Mouse (Mus musculus): ENCODE results near the gene Rnase9. TPM values are rescaled to one million over a fixed set of nuclear protein-coding genes. Genes with fewer than 3 reads are reported as not detected.

Rnase9 gene
- polyA plus RNA-seq (2016; fragmentation: Nextera tagmentation; extraction: Ambion mirVana) = not detected in 2 replicates

GRCm38 (mm10) chr14:51041769-51042168, at the start of gene Rnase9:
TSS of gene Rnase9 (minus strand) at chr14:51041869.
- Histone ChIP-seq H3K9ac (no peak within 1 kb of the TSS), H3K4me1 (no peaks in the 10 kb centered on the region), H3K4me3 (no peak within 1 kb of the TSS), H3K27me3 (replicated peaks) (no peaks in the 10 kb centered on the region), H3K36me3 (no peaks in the 10 kb centered on the region), H3K9me3 (no peaks in the 10 kb centered on the region), H3K27ac (no peak within 1 kb of the TSS), H3K4me2 (replicated peaks) (no peak within 1 kb of the TSS)
- WGBS = 76% methylated on average over 6 of the region's 6 CpGs
- ATAC-seq (ENCODE audit: low FRiP score, low read depth) = no peak

- H3K27me3 ChIP-seq (replicated peaks) = no peaks in the 10 kb centered on the region
- H3K4me2 ChIP-seq (replicated peaks) = peak overlapping the region; percentile 72
- no peaks in the 10 kb centered on the region for H3K36me3 ChIP-seq
- H3K9ac ChIP-seq = peak overlapping the region; percentile 62
- H3K4me1 ChIP-seq = no peaks in the 10 kb centered on the region
- peak overlapping the region; percentile 60 for H3K4me3 ChIP-seq
- ATAC-seq (ENCODE audit: low FRiP score, low read depth) = peak; percentile 39
- no peaks in the 10 kb centered on the region for H3K9me3 ChIP-seq
- WGBS = under 1% methylated on average over 27 of the region's 27 CpGs
- H3K27ac ChIP-seq = peak overlapping the region; percentile 54; the same call in 1 of the 2 replicates
Observed at GRCm38 (mm10) chr14:51090077-51090781, 48.6 kb upstream of the Rnase9 start.

- no peak overlapping the region for H3K27ac ChIP-seq
- no peaks in the 10 kb centered on the region for H3K4me1 ChIP-seq
- H3K27me3 ChIP-seq (replicated peaks) = no peaks in the 10 kb centered on the region
- peak overlapping the region; percentile 72 for H3K4me2 ChIP-seq (replicated peaks)
- no peaks in the 10 kb centered on the region for H3K9me3 ChIP-seq
- peak overlapping the region; percentile 62 for H3K9ac ChIP-seq
- under 1% methylated on average over 15 of the region's 15 CpGs for WGBS
- no peaks in the 10 kb centered on the region for H3K36me3 ChIP-seq
- peak overlapping the region; percentile 60 for H3K4me3 ChIP-seq
- peak; percentile 4; the same call in 1 of the 2 replicates for ATAC-seq (ENCODE audit: low FRiP score, low read depth)
Observed at GRCm38 (mm10) chr14:51089674-51090076, 48.0 kb upstream of the Rnase9 start.

- H3K4me3 ChIP-seq = peak overlapping the region; percentile 60
- no peaks in the 10 kb centered on the region for H3K4me1 ChIP-seq
- WGBS = under 1% methylated on average over 34 of the region's 34 CpGs
- no peaks in the 10 kb centered on the region for H3K36me3 ChIP-seq
- H3K9ac ChIP-seq = peak overlapping the region; percentile 53
- H3K9me3 ChIP-seq = no peaks in the 10 kb centered on the region
- no peak overlapping the region for H3K27ac ChIP-seq
- peak overlapping the region; percentile 72 for H3K4me2 ChIP-seq (replicated peaks)
- ATAC-seq (ENCODE audit: low FRiP score, low read depth) = peak; percentile 93
- 0 out of 2 replicates have a peak, but pooled peaks cover under 1% of the 10 kb centered on the region for H3K27me3 ChIP-seq (replicated peaks)
Observed at GRCm38 (mm10) chr14:51088970-51089673, 47.5 kb upstream of the Rnase9 start.

GRCm38 (mm10) chr14:51088166-51088969, 46.7 kb upstream of the Rnase9 start:
- ATAC-seq (ENCODE audit: low FRiP score, low read depth) = peak; percentile 34
- no peaks in the 10 kb centered on the region for H3K9me3 ChIP-seq
- H3K4me3 ChIP-seq = peak overlapping the region; percentile 60
- WGBS = under 1% methylated on average over 23 of the region's 23 CpGs
- H3K27me3 ChIP-seq (replicated peaks) = peaks cover 3% of the 10 kb centered on the region; the same call in 1 of the 2 replicates
- H3K36me3 ChIP-seq = no peaks in the 10 kb centered on the region
- peak overlapping the region; percentile 53 for H3K9ac ChIP-seq
- no peak overlapping the region for H3K27ac ChIP-seq
- peaks cover 4% of the 10 kb centered on the region; the same call in 1 of the 2 replicates for H3K4me1 ChIP-seq
- peak overlapping the region; percentile 72 for H3K4me2 ChIP-seq (replicated peaks)

- no peak overlapping the region for H3K9ac ChIP-seq
- no peak for ATAC-seq (ENCODE audit: low FRiP score, low read depth)
- H3K4me1 ChIP-seq = peaks cover 10% of the 10 kb centered on the region; the same call in 1 of the 2 replicates
- H3K9me3 ChIP-seq = no peaks in the 10 kb centered on the region
- 10% methylated on average over 9 of the region's 9 CpGs for WGBS
- peak overlapping the region; percentile 60 for H3K4me3 ChIP-seq
- H3K27ac ChIP-seq = no peak overlapping the region
- H3K27me3 ChIP-seq (replicated peaks) = peaks cover 3% of the 10 kb centered on the region; the same call in 1 of the 2 replicates
- no peaks in the 10 kb centered on the region for H3K36me3 ChIP-seq
- H3K4me2 ChIP-seq (replicated peaks) = peak overlapping the region; percentile 72
Observed at GRCm38 (mm10) chr14:51087762-51088161, 46.1 kb upstream of the Rnase9 start.

GRCm38 (mm10) chr14:51085911-51086310, 44.2 kb upstream of the Rnase9 start:
- ATAC-seq (ENCODE audit: low FRiP score, low read depth) = no peak
- H3K9ac ChIP-seq = no peak overlapping the region
- no peaks in the 10 kb centered on the region for H3K9me3 ChIP-seq
- H3K27me3 ChIP-seq (replicated peaks) = peaks cover 3% of the 10 kb centered on the region; the same call in 1 of the 2 replicates
- H3K36me3 ChIP-seq = no peaks in the 10 kb centered on the region
- no peak overlapping the region for H3K4me2 ChIP-seq (replicated peaks)
- WGBS = 84% methylated on average over 4 of the region's 4 CpGs
- peaks cover 10% of the 10 kb centered on the region; the same call in 1 of the 2 replicates for H3K4me1 ChIP-seq
- H3K4me3 ChIP-seq = no peak overlapping the region
- H3K27ac ChIP-seq = no peak overlapping the region

GRCm38 (mm10) chr14:51085086-51085485, 43.4 kb upstream of the Rnase9 start:
- Histone ChIP-seq H3K27me3 (replicated peaks) (peaks cover 3% of the 10 kb centered on the region; the same call in 1 of the 2 replicates), H3K9me3 (no peaks in the 10 kb centered on the region), H3K4me2 (replicated peaks) (no peak overlapping the region), H3K9ac (no peak overlapping the region), H3K4me1 (peaks cover 10% of the 10 kb centered on the region; the same call in 1 of the 2 replicates), H3K36me3 (no peaks in the 10 kb centered on the region), H3K4me3 (no peak overlapping the region), H3K27ac (no peak overlapping the region)
- WGBS = 85% methylated on average over 2 of the region's 2 CpGs
- no peak for ATAC-seq (ENCODE audit: low FRiP score, low read depth)

GRCm38 (mm10) chr14:51083805-51084204, 42.1 kb upstream of the Rnase9 start:
- 21% methylated on average over 7 of the region's 7 CpGs for WGBS
- no peak overlapping the region for H3K9ac ChIP-seq
- H3K27me3 ChIP-seq (replicated peaks) = peaks cover 3% of the 10 kb centered on the region; the same call in 1 of the 2 replicates
- peaks cover 10% of the 10 kb centered on the region; the same call in 1 of the 2 replicates for H3K4me1 ChIP-seq
- H3K36me3 ChIP-seq = no peaks in the 10 kb centered on the region
- no peak for ATAC-seq (ENCODE audit: low FRiP score, low read depth)
- H3K9me3 ChIP-seq = no peaks in the 10 kb centered on the region
- H3K4me2 ChIP-seq (replicated peaks) = peak overlapping the region; percentile 75
- no peak overlapping the region for H3K27ac ChIP-seq
- H3K4me3 ChIP-seq = peak overlapping the region; percentile 42; the same call in 1 of the 2 replicates

- WGBS = 3% methylated on average over 40 of the region's 40 CpGs
- Histone ChIP-seq H3K4me3 (peak overlapping the region; percentile 42), H3K27ac (no peak overlapping the region), H3K4me2 (replicated peaks) (peak overlapping the region; percentile 75), H3K4me1 (peaks cover 10% of the 10 kb centered on the region; the same call in 1 of the 2 replicates), H3K36me3 (no peaks in the 10 kb centered on the region), H3K9ac (peak overlapping the region; percentile 33), H3K9me3 (no peaks in the 10 kb centered on the region), H3K27me3 (replicated peaks) (peaks cover 3% of the 10 kb centered on the region; the same call in 1 of the 2 replicates)
- ATAC-seq (ENCODE audit: low FRiP score, low read depth) = peak; percentile 58; the same call in 1 of the 2 replicates
Observed at GRCm38 (mm10) chr14:51082599-51083581, 41.2 kb upstream of the Rnase9 start.

GRCm38 (mm10) chr14:51081035-51081434, 39.4 kb upstream of the Rnase9 start:
- WGBS = 94% methylated on average over 2 of the region's 2 CpGs
- no peaks in the 10 kb centered on the region for H3K9me3 ChIP-seq
- H3K4me1 ChIP-seq = peaks cover 10% of the 10 kb centered on the region; the same call in 1 of the 2 replicates
- H3K27me3 ChIP-seq (replicated peaks) = peaks cover 3% of the 10 kb centered on the region; the same call in 1 of the 2 replicates
- ATAC-seq (ENCODE audit: low FRiP score, low read depth) = no peak
- H3K36me3 ChIP-seq = no peaks in the 10 kb centered on the region
- H3K4me2 ChIP-seq (replicated peaks) = no peak overlapping the region
- H3K4me3 ChIP-seq = no peak overlapping the region
- no peak overlapping the region for H3K9ac ChIP-seq
- no peak overlapping the region for H3K27ac ChIP-seq
